Mouse (Mus musculus) cerebellum, postnatal 14 days (tissue): Measurements from ENCODE around the gene Dock9.
A peak's percentile ranks its signal among the peaks of the same experiment; 100 is the strongest.

ENCODE experiments used
- DNase-seq, 2 experiments: peaks; one replicate each; pipeline ENCODE4 v3.0.0; 2021; ENCODE audit warnings: mixed read lengths in 2 of 2

Gene Dock9

GRCm38 (mm10) chr14:121791112-121791511 lies 6.5 kb downstream of the Dock9 start:
- DNase-seq, result no peak

- no peak for DNase-seq
Observed at GRCm38 (mm10) chr14:121789273-121789672, 8.4 kb downstream of the Dock9 start.

- no peak for DNase-seq
Observed at GRCm38 (mm10) chr14:121788451-121788850, 9.2 kb downstream of the Dock9 start.

GRCm38 (mm10) chr14:121787430-121787829 lies 10.2 kb downstream of the Dock9 start:
- DNase-seq, result no peak

GRCm38 (mm10) chr14:121786900-121787299 lies 10.7 kb downstream of the Dock9 start:
- DNase-seq, result no peak

GRCm38 (mm10) chr14:121785394-121785793 lies 12.2 kb downstream of the Dock9 start:
- DNase-seq, result no peak

- no peak for DNase-seq
Observed at GRCm38 (mm10) chr14:121780942-121781531, 16.6 kb downstream of the Dock9 start.

- DNase-seq, result no peak
Observed at GRCm38 (mm10) chr14:121780144-121780913, 17.3 kb downstream of the Dock9 start.

- no peak for DNase-seq
Observed at GRCm38 (mm10) chr14:121779620-121780019, 18.0 kb downstream of the Dock9 start.

GRCm38 (mm10) chr14:121777279-121777831 lies 20.3 kb downstream of the Dock9 start:
- no peak for DNase-seq

GRCm38 (mm10) chr14:121776749-121777148 lies 20.9 kb downstream of the Dock9 start:
- peak in 1 of 2 experiments; percentile 36 for DNase-seq

- DNase-seq, result peak; percentile 29 to 35
Observed at GRCm38 (mm10) chr14:121762021-121762452, 35.6 kb downstream of the Dock9 start.

- DNase-seq, result no peak
Observed at GRCm38 (mm10) chr14:121760403-121760802, 37.2 kb downstream of the Dock9 start.

GRCm38 (mm10) chr14:121754110-121754509 lies 43.5 kb downstream of the Dock9 start:
- DNase-seq, result no peak

GRCm38 (mm10) chr14:121752686-121753426 lies 44.8 kb downstream of the Dock9 start:
- DNase-seq, result peak in 1 of 2 experiments; percentile 37

GRCm38 (mm10) chr14:121749606-121750005 lies 48.0 kb downstream of the Dock9 start:
- no peak for DNase-seq

GRCm38 (mm10) chr14:121749084-121749483 lies 48.6 kb downstream of the Dock9 start:
- DNase-seq, result no peak

GRCm38 (mm10) chr14:121747360-121747759 lies 50.3 kb downstream of the Dock9 start:
- DNase-seq, result no peak

- DNase-seq, result no peak
Observed at GRCm38 (mm10) chr14:121743787-121744417, 53.7 kb downstream of the Dock9 start.

GRCm38 (mm10) chr14:121738431-121739403 lies 58.9 kb downstream of the Dock9 start:
- peak; percentile 41 to 54 for DNase-seq

GRCm38 (mm10) chr14:121737277-121737676 lies 60.4 kb downstream of the Dock9 start:
- DNase-seq, result no peak
